Mouse (Mus musculus): ENCODE measurements around the gene Mmp9.

Mmp9 gene

GRCm38 (mm10) chr2:164912151-164912550 lies 28.4 kb upstream of the Mmp9 start:
- no peak for DNase-seq (ENCODE audit: low read depth, low spot score)

- DNase-seq (ENCODE audit: low read depth, low spot score) = no peak
Observed at GRCm38 (mm10) chr2:164912749-164913427, 27.7 kb upstream of the Mmp9 start.

GRCm38 (mm10) chr2:164913428-164913786 lies 27.2 kb upstream of the Mmp9 start:
- no peak for DNase-seq (ENCODE audit: low read depth, low spot score)

- DNase-seq (ENCODE audit: low read depth, low spot score) = no peak
Observed at GRCm38 (mm10) chr2:164916820-164917219, 23.8 kb upstream of the Mmp9 start.

- DNase-seq (ENCODE audit: low read depth, low spot score) = no peak
Observed at GRCm38 (mm10) chr2:164917371-164917770, 23.2 kb upstream of the Mmp9 start.

- DNase-seq (ENCODE audit: low read depth, low spot score) = peak; percentile 48
Observed at GRCm38 (mm10) chr2:164918325-164918724, 22.3 kb upstream of the Mmp9 start.

GRCm38 (mm10) chr2:164921984-164922383 lies 18.6 kb upstream of the Mmp9 start:
- peak; percentile 38 for DNase-seq (ENCODE audit: low read depth, low spot score)

GRCm38 (mm10) chr2:164923291-164923690 lies 17.3 kb upstream of the Mmp9 start:
- no peak for DNase-seq (ENCODE audit: low read depth, low spot score)

- DNase-seq (ENCODE audit: low read depth, low spot score) = peak; percentile 83
Observed at GRCm38 (mm10) chr2:164924100-164924857, 16.3 kb upstream of the Mmp9 start.

- DNase-seq (ENCODE audit: low read depth, low spot score) = no peak
Observed at GRCm38 (mm10) chr2:164930706-164931581, 9.6 kb upstream of the Mmp9 start.

GRCm38 (mm10) chr2:164933534-164933933 lies 7.0 kb upstream of the Mmp9 start:
- no peak for DNase-seq (ENCODE audit: low read depth, low spot score)

GRCm38 (mm10) chr2:164935991-164936390 lies 4.6 kb upstream of the Mmp9 start:
- no peak for DNase-seq (ENCODE audit: low read depth, low spot score)

- DNase-seq (ENCODE audit: low read depth, low spot score) = peak; percentile 47
Observed at GRCm38 (mm10) chr2:164938146-164939091, 2.2 kb upstream of the Mmp9 start.

- DNase-seq (ENCODE audit: low read depth, low spot score) = no peak
Observed at GRCm38 (mm10) chr2:164939106-164939505, 1.5 kb upstream of the Mmp9 start.

GRCm38 (mm10) chr2:164942692-164943290 lies 2.2 kb downstream of the Mmp9 start:
- no peak for DNase-seq (ENCODE audit: low read depth, low spot score)

- DNase-seq (ENCODE audit: low read depth, low spot score) = no peak
Observed at GRCm38 (mm10) chr2:164947506-164947905, 6.9 kb downstream of the Mmp9 start.

- DNase-seq (ENCODE audit: low read depth, low spot score) = no peak
Observed at GRCm38 (mm10) chr2:164947930-164948329, 7.3 kb downstream of the Mmp9 start.

GRCm38 (mm10) chr2:164948962-164949361 lies 8.4 kb downstream of the Mmp9 start:
- no peak for DNase-seq (ENCODE audit: low read depth, low spot score)

GRCm38 (mm10) chr2:164950501-164950900 lies 9.9 kb downstream of the Mmp9 start:
- no peak for DNase-seq (ENCODE audit: low read depth, low spot score)

GRCm38 (mm10) chr2:164951745-164952144 lies 11.2 kb downstream of the Mmp9 start:
- no peak for DNase-seq (ENCODE audit: low read depth, low spot score)

GRCm38 (mm10) chr2:164952448-164952847 lies 11.9 kb downstream of the Mmp9 start:
- DNase-seq (ENCODE audit: low read depth, low spot score) = no peak

All from mesoderm, embryonic 11.5 days (tissue).